Mouse (Mus musculus) forebrain, embryonic 15.5 days (tissue): Measurements from ENCODE around the gene Slc38a11. TPM values are rescaled to one million over a fixed set of nuclear protein-coding genes. Genes with fewer than 3 reads are reported as not detected.
A peak's percentile ranks its signal among the peaks of the same experiment; 100 is the strongest.

ENCODE experiments used
- ATAC-seq: fragments of 200-750 bp; cut with Nextera tagmentation; replicated peaks from 2 replicates; pipeline ENCODE4 v1.8.0; 2017; ENCODE audit warnings: mild to moderate bottlenecking, moderate TSS enrichment, moderate library complexity
- H3K27ac ChIP-seq: fragments of 300-500 bp; sonication (generic); replicated peaks from 2 replicates; pipeline ENCODE4 v1.5.1; 2015; ENCODE audit warnings: mild to moderate bottlenecking, inconsistent platforms
- H3K27me3 ChIP-seq: fragments of 300-500 bp; sonication (generic); 2 replicates; pipeline ENCODE4 v1.6.1; 2015; ENCODE audit warnings: inconsistent platforms
- H3K36me3 ChIP-seq: fragments of 300-500 bp; sonication (generic); 2 replicates; pipeline ENCODE4 v1.6.1; 2015; ENCODE audit warnings: mild to moderate bottlenecking, inconsistent platforms
- H3K4me1 ChIP-seq: fragments of 300-500 bp; sonication (generic); 2 replicates; pipeline ENCODE4 v1.6.1; 2015; ENCODE audit warnings: inconsistent platforms
- H3K4me2 ChIP-seq: fragments of 300-500 bp; sonication (generic); replicated peaks from 2 replicates; pipeline ENCODE4 v1.6.1; 2015; ENCODE audit warnings: mild to moderate bottlenecking, inconsistent platforms
- H3K4me3 ChIP-seq: fragments of 300-500 bp; sonication (generic); 2 replicates; pipeline ENCODE4 v1.5.1; 2015; ENCODE audit warnings: mild to moderate bottlenecking, inconsistent platforms
- H3K9ac ChIP-seq: fragments of 300-500 bp; sonication (generic); replicated peaks from 2 replicates; pipeline ENCODE4 v1.6.1; 2015; ENCODE audit warnings: mild to moderate bottlenecking, inconsistent platforms
- H3K9me3 ChIP-seq: fragments of 300-500 bp; sonication (generic); 2 replicates; pipeline ENCODE4 v1.6.1; 2016; ENCODE audit warnings: inconsistent platforms
- WGBS: fragments of 180-500 bp; shearing (Covaris S2); methylation state at CpG from one replicate; pipeline ENCODE4 v1.1.7; 2015; ENCODE audit warnings: mixed read lengths; 5-methylcytosine and 5-hydroxymethylcytosine counted together
- polyA plus RNA-seq: library from polyadenylated mRNA; unstranded; fragments of >200 nt; fragmentation: Nextera tagmentation; extraction: Ambion mirVana; gene quantifications from 2 replicates; pipeline ENCODE4 v1.2.1, GENCODE M21; 2015

The Slc38a11 gene
- polyA plus RNA-seq, 1 experiment from 2014 or later, result 1.2 TPM

GRCm38 (mm10) chr2:65360736-65361475, 2.9 kb downstream of the Slc38a11 start:
- 57% methylated on average over 9 of the region's 9 CpGs for WGBS
- no peak overlapping the region for H3K4me2 ChIP-seq
- H3K9ac ChIP-seq, result no peak overlapping the region
- no peak overlapping the region for H3K27ac ChIP-seq
- no peaks in the 10 kb centered on the region for H3K27me3 ChIP-seq
- H3K4me3 ChIP-seq, result no peak overlapping the region
- no peaks in the 10 kb centered on the region for H3K36me3 ChIP-seq
- no peak for ATAC-seq
- peaks cover 6% of the 10 kb centered on the region for H3K4me1 ChIP-seq
- no peaks in the 10 kb centered on the region for H3K9me3 ChIP-seq

GRCm38 (mm10) chr2:65347367-65347766, 16.5 kb downstream of the Slc38a11 start:
- no peak for ATAC-seq
- Histone ChIP-seq H3K36me3 (no peaks in the 10 kb centered on the region), H3K4me2 (no peak overlapping the region), H3K4me3 (no peak overlapping the region), H3K9ac (no peak overlapping the region), H3K27ac (no peak overlapping the region), H3K27me3 (no peaks in the 10 kb centered on the region), H3K9me3 (no peaks in the 10 kb centered on the region), H3K4me1 (no peaks in the 10 kb centered on the region)
- 67% methylated on average over 4 of the region's 4 CpGs for WGBS

DNA sequence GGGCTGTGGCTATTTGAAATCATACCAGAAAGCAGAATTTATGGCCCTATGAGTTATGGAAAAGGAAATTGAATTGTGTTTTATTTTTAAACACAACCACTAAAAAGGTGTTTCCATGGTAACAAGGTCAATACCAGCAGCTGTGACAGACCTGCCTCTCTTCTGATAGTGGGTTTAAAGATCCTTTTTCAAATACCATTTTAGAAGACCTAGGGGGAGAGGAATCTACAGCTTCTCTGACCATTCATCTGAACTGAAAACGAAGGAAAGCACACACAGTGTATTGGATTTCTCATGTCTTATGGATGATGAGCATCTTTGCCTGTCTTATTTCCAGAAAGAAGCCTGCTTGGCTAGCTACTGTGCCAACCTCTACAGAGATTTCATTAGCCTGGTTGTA, 16.9 kb downstream of the Slc38a11 start:
- H3K36me3 ChIP-seq, result no peaks in the 10 kb centered on the region
- no peak overlapping the region for H3K4me2 ChIP-seq
- no peak overlapping the region for H3K27ac ChIP-seq
- ATAC-seq, result no peak
- H3K9ac ChIP-seq, result no peak overlapping the region
- no peak overlapping the region for H3K4me3 ChIP-seq
- no peaks in the 10 kb centered on the region for H3K27me3 ChIP-seq
- no peaks in the 10 kb centered on the region for H3K9me3 ChIP-seq
- WGBS, result 69% methylated on average over 1 of the region's 1 CpGs
- no peaks in the 10 kb centered on the region for H3K4me1 ChIP-seq

DNA sequence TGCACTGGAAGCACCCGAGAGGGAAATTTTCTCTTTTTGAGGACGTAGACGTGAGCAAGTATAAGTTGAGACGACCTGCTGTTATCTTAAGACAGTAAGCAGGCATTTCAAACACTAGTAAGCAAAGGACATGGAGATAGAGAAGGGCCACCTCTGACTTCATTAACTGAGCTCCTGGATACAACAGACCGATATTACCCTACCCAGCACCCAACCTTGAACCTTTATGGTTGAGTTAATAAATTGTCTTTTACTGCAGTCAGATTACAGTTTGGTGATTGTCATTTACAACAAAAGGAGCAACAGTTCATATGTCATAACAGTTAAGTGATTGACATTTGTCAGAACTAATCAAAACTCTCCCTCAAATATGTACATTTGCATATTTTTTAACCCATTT, 17.8 kb downstream of the Slc38a11 start:
- no peak overlapping the region for H3K4me3 ChIP-seq
- WGBS, result 89% methylated on average over 5 of the region's 5 CpGs
- H3K4me2 ChIP-seq, result no peak overlapping the region
- H3K4me1 ChIP-seq, result no peaks in the 10 kb centered on the region
- no peak overlapping the region for H3K27ac ChIP-seq
- H3K27me3 ChIP-seq, result no peaks in the 10 kb centered on the region
- H3K36me3 ChIP-seq, result no peaks in the 10 kb centered on the region
- H3K9me3 ChIP-seq, result no peaks in the 10 kb centered on the region
- H3K9ac ChIP-seq, result no peak overlapping the region
- ATAC-seq, result no peak

DNA sequence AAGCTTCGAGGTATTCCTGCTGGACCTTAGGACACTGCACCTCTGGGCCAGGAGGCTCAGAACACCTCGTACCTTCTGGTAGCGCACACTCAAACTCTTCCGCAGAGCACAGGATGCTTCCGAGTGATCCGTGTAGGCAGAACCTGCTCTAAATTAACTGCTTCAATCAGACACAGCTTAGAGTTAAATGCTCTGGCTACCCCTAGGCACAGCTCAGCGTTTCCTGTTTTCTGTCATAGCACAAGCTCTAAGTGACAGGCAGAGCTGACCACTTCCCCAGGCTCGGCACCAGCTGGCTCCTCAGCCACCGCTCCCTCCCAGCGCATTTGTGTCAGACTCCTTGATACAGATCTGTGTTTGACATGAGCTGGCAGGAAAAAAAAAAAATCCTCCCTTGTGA, 21.8 kb downstream of the Slc38a11 start:
- no peak overlapping the region for H3K9ac ChIP-seq
- 89% methylated on average over 10 of the region's 10 CpGs for WGBS
- H3K4me3 ChIP-seq, result no peak overlapping the region
- no peaks in the 10 kb centered on the region for H3K4me1 ChIP-seq
- ATAC-seq, result no peak
- H3K4me2 ChIP-seq, result no peak overlapping the region
- no peaks in the 10 kb centered on the region for H3K9me3 ChIP-seq
- no peaks in the 10 kb centered on the region for H3K36me3 ChIP-seq
- no peaks in the 10 kb centered on the region for H3K27me3 ChIP-seq
- H3K27ac ChIP-seq, result no peak overlapping the region

GRCm38 (mm10) chr2:65340839-65341238, 23.0 kb downstream of the Slc38a11 start:
- Histone ChIP-seq H3K4me2 (no peak overlapping the region), H3K36me3 (no peaks in the 10 kb centered on the region), H3K4me1 (no peaks in the 10 kb centered on the region), H3K4me3 (no peak overlapping the region), H3K9ac (no peak overlapping the region), H3K27ac (no peak overlapping the region), H3K9me3 (no peaks in the 10 kb centered on the region), H3K27me3 (no peaks in the 10 kb centered on the region)
- no peak for ATAC-seq
- 75% methylated on average over 3 of the region's 3 CpGs for WGBS

- Histone ChIP-seq H3K4me3 (no peak overlapping the region), H3K9ac (no peak overlapping the region), H3K27me3 (no peaks in the 10 kb centered on the region), H3K4me1 (no peaks in the 10 kb centered on the region), H3K4me2 (no peak overlapping the region), H3K27ac (no peak overlapping the region), H3K36me3 (no peaks in the 10 kb centered on the region), H3K9me3 (no peaks in the 10 kb centered on the region)
- peak; percentile 91 for ATAC-seq
- 15% methylated on average over 14 of the region's 14 CpGs for WGBS
Measured at GRCm38 (mm10) chr2:65337378-65338140, 26.3 kb downstream of the Slc38a11 start.

- Histone ChIP-seq H3K27ac (no peak overlapping the region), H3K9ac (no peak overlapping the region), H3K4me3 (no peak overlapping the region), H3K4me2 (no peak overlapping the region), H3K27me3 (no peaks in the 10 kb centered on the region), H3K4me1 (no peaks in the 10 kb centered on the region), H3K9me3 (no peaks in the 10 kb centered on the region), H3K36me3 (no peaks in the 10 kb centered on the region)
- 89% methylated on average over 3 of the region's 3 CpGs for WGBS
- ATAC-seq, result no peak
Measured at GRCm38 (mm10) chr2:65336608-65337007, 27.2 kb downstream of the Slc38a11 start.

GRCm38 (mm10) chr2:65334091-65334490, 29.7 kb downstream of the Slc38a11 start:
- 82% methylated on average over 9 of the region's 9 CpGs for WGBS
- no peak for ATAC-seq

DNA sequence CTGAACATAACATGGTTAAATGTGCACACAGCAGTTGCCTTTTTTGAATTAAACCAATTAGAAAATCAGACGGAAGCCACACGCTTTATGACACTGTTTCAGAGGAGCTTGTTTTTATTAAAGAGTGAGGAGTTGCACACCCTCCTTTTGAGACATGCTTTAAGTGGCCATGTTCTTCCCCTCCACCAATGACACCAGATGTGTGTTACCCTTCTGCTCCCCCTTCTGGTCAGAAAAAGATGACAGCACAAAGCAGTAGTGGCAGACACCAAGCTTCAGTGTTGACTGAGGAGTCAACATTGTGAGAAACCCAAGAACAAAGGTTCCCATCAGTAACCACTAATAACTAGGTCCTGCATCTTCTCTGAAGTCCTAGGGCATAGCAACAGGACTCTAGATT, 32.5 kb downstream of the Slc38a11 start:
- H3K9ac ChIP-seq, result no peak overlapping the region
- H3K27me3 ChIP-seq, result no peaks in the 10 kb centered on the region
- H3K4me3 ChIP-seq, result no peak overlapping the region
- no peak for ATAC-seq
- no peaks in the 10 kb centered on the region for H3K4me1 ChIP-seq
- WGBS, result 69% methylated on average over 2 of the region's 2 CpGs
- H3K4me2 ChIP-seq, result no peak overlapping the region
- H3K9me3 ChIP-seq, result no peaks in the 10 kb centered on the region
- H3K27ac ChIP-seq, result no peak overlapping the region
- H3K36me3 ChIP-seq, result no peaks in the 10 kb centered on the region

More at GRCm38 (mm10) chr2:65334091-65334490, 29.7 kb downstream of the Slc38a11 start:
- Histone ChIP-seq H3K9ac (no peak overlapping the region), H3K27me3 (no peaks in the 10 kb centered on the region), H3K9me3 (no peaks in the 10 kb centered on the region), H3K4me1 (no peaks in the 10 kb centered on the region), H3K36me3 (no peaks in the 10 kb centered on the region), H3K4me2 (no peak overlapping the region), H3K27ac (no peak overlapping the region), H3K4me3 (no peak overlapping the region)

- H3K4me3 ChIP-seq, result no peak overlapping the region
- H3K4me2 ChIP-seq, result 0 out of 2 replicates have a peak overlapping the region, but pooled peaks have one; percentile 8
- ATAC-seq, result no peak
- H3K4me1 ChIP-seq, result peaks cover 6% of the 10 kb centered on the region; the same call in 1 of the 2 replicates
- 26% methylated on average over 6 of the region's 6 CpGs for WGBS
- H3K9ac ChIP-seq, result no peak overlapping the region
- H3K9me3 ChIP-seq, result no peaks in the 10 kb centered on the region
- H3K27me3 ChIP-seq, result no peaks in the 10 kb centered on the region
- H3K27ac ChIP-seq, result no peak overlapping the region
- H3K36me3 ChIP-seq, result no peaks in the 10 kb centered on the region
Measured at GRCm38 (mm10) chr2:65321998-65322754, 41.7 kb downstream of the Slc38a11 start.

DNA sequence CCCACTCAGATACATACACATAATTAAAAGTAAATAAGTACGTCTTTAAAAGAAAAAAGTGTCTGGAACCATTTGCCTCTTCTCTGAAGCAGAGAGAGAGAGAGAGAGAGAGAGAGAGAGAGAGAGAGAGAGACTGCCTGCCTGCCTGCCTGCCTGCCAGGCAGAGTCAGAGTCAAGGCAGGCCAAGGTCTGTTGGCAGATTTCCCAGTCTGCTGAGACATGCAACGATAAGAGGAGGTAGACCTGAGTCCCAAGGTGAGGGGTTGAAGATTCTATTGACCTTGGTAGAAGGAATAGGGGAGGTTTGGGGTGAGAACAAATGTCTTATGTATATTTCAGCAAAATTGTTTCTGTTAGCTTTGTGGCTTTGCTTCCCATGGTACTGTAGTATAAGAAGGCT, 42.9 kb downstream of the Slc38a11 start:
- Histone ChIP-seq H3K9me3 (no peaks in the 10 kb centered on the region), H3K36me3 (no peaks in the 10 kb centered on the region), H3K4me2 (no peak overlapping the region), H3K27me3 (no peaks in the 10 kb centered on the region), H3K9ac (no peak overlapping the region), H3K4me1 (peaks cover 6% of the 10 kb centered on the region; the same call in 1 of the 2 replicates), H3K27ac (no peak overlapping the region), H3K4me3 (no peak overlapping the region)
- 43% methylated on average over 2 of the region's 2 CpGs for WGBS
- no peak for ATAC-seq
